Mouse (Mus musculus) ovary, postnatal 10 days (tissue): ENCODE data around the gene Ociad1.

ENCODE experiments used
- DNase-seq: peaks from one replicate; pipeline ENCODE4 v3.0.0; 2022; ENCODE audit warnings: low spot score

Ociad1 gene

GRCm38 (mm10) chr5:73292502-73293457, at the start of gene Ociad1:
Ociad1 (plus strand) TSS chr5:73292784.
- DNase-seq = peak; percentile 88

- no peak for DNase-seq
These were observed 48.2 kb upstream of the Ociad1 start for GRCm38 (mm10) chr5:73244403-73244802.

GRCm38 (mm10) chr5:73246414-73246813, 46.2 kb upstream of the Ociad1 start:
- no peak for DNase-seq

GRCm38 (mm10) chr5:73248211-73248610, 44.4 kb upstream of the Ociad1 start:
- DNase-seq = no peak

GRCm38 (mm10) chr5:73249341-73249740, 43.2 kb upstream of the Ociad1 start:
- no peak for DNase-seq

GRCm38 (mm10) chr5:73252739-73253138, 39.8 kb upstream of the Ociad1 start:
- DNase-seq = no peak

- DNase-seq = no peak
These were observed 37.9 kb upstream of the Ociad1 start for GRCm38 (mm10) chr5:73254660-73255059.

- DNase-seq = peak; percentile 32
These were observed 37.0 kb upstream of the Ociad1 start for GRCm38 (mm10) chr5:73255321-73256251.

- DNase-seq = peak; percentile 66
These were observed 36.1 kb upstream of the Ociad1 start, which contains the start of gene Fryl for GRCm38 (mm10) chr5:73256352-73257065. Fryl (minus strand) TSS chr5:73256619.

GRCm38 (mm10) chr5:73257096-73257495, 35.5 kb upstream of the Ociad1 start:
- DNase-seq = no peak

- no peak for DNase-seq
These were observed 34.9 kb upstream of the Ociad1 start for GRCm38 (mm10) chr5:73257723-73258122.

GRCm38 (mm10) chr5:73264122-73264521, 28.5 kb upstream of the Ociad1 start:
- DNase-seq = no peak

GRCm38 (mm10) chr5:73265460-73265859, 27.1 kb upstream of the Ociad1 start:
- DNase-seq = no peak

- no peak for DNase-seq
These were observed 23.9 kb upstream of the Ociad1 start for GRCm38 (mm10) chr5:73268636-73269213.

- DNase-seq = no peak
These were observed 22.0 kb upstream of the Ociad1 start for GRCm38 (mm10) chr5:73270612-73271011.

GRCm38 (mm10) chr5:73273171-73273570, 19.4 kb upstream of the Ociad1 start:
- no peak for DNase-seq

- DNase-seq = no peak
These were observed 17.6 kb upstream of the Ociad1 start for GRCm38 (mm10) chr5:73274941-73275340.

- DNase-seq = no peak
These were observed 13.4 kb upstream of the Ociad1 start for GRCm38 (mm10) chr5:73279190-73279589.

- no peak for DNase-seq
These were observed 12.6 kb upstream of the Ociad1 start for GRCm38 (mm10) chr5:73279732-73280566.

GRCm38 (mm10) chr5:73280567-73280850, 12.1 kb upstream of the Ociad1 start:
- DNase-seq = no peak

GRCm38 (mm10) chr5:73284046-73284445, 8.5 kb upstream of the Ociad1 start:
- no peak for DNase-seq
